Mouse (Mus musculus): Measurements from ENCODE around the gene Rgl1.
A peak's percentile ranks its signal among the peaks of the same experiment; 100 is the strongest.

The Rgl1 gene

DNA sequence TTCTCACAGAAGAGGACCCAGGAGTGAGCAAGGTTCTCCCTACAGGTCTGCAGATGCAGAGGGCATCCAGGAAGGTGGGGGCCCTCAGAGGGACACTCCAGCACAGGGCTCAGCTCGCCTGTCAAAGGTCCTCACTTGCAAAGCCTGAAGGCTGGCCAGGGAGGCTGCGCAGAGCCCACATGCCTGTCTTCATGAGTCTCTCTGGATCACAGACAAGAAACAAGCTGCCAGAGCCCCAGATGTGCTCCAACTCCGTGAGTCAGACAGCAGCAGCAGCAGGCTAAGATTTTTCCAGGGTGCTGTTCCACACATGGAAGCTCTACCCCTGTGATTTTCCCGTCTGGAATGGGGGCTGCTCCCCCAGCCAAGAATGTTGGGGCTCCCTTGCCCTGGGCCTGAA lies 251.9 kb downstream of the Rgl1 start:
- DNase-seq (ENCODE audit: low read depth, low spot score) = no peak

DNA sequence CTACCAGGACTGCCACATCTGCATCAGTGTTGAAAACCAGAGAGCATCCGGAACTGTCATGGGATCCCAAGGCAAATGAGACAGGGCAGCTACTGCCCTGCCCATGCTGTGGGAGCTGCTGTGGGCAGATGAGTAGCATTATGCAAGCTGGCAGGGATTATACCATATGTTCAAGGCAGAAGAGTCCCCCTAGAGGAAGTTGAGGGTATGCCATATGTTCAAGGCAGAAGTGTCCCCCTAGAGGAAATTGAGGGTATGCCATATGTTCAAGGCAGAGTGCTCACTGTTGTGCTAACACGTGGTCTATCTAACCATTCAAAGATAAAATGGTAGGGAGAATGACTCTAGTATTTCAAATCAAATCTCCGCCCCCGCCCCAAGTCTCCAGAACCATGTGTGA lies 254.9 kb downstream of the Rgl1 start:
- peak; percentile 89 for DNase-seq (ENCODE audit: low read depth, low spot score)

DNA sequence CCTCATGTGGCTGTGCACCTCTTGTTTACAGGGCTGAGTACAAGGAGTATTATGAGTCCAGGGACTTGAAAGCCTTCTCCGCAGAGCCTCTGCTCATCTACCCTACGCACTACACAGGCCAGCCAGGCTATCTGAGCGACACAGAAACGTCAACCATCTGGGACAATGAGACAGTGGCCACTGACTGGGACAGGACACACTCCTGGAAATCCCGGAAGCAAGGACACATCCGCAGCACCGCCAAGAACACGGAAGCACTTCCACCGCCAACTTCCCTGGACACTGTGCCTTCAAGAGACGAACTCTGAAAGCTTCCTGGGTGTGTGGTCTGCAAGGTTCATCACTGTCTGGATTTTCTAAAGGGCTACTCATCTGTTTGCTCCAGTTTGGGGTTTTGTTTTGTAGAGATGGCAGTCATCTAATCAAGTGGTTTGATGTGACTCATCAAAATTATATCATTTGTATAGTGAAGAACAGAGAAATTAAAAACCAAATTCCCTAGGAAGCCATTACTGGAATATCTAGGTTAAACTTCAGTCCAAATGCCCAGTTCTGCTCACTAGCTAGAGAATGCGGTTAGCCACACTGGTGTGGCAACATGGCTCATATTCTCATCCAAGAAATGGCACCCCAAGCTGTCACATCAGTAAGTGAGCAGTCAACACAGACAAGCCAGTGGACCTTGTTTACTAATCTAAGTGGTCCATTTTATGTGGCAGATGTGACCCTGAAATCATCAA lies 257.5 kb downstream of the Rgl1 start:
- no peak for DNase-seq (ENCODE audit: low read depth, low spot score)

DNA sequence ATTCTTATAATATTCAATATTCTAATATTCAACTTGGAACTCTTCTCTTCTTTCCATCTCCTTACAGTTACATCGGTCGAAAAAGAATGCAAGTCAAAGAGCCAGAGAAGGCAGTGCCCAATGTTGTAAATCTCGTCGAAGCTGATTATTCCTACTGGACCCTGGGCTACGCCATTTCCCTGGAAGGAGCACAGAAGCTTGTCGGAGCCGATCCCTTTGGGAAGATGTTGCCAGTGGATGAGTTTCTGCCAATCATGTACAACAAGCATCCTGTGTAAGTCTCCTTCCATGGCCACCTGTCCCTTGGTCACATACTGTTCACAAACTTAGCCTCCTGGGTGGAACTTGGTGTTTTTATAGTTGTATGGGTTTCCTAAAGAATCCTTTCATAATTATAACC lies 259.4 kb downstream of the Rgl1 start:
- DNase-seq (ENCODE audit: low read depth, low spot score) = no peak

DNA sequence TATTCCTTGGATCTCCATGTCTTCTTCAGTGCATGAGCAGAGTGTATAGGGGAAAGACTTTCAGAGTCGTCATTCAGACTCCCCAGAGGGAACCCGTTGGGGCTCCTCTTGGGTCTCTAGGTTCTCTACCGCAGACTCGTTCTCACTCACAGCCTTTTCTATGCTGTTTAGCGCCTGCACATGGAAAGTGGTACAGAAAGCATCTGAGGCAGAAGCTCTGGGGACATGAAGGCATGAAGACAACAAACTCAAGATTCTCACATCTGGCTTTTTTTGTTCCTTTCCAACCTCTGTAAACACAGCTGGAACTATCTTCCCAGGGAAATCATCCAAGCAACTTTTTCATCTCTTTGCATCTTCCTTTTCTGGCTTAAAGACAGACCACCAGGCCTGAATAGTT lies 260.0 kb downstream of the Rgl1 start:
- no peak for DNase-seq (ENCODE audit: low read depth, low spot score)

DNA sequence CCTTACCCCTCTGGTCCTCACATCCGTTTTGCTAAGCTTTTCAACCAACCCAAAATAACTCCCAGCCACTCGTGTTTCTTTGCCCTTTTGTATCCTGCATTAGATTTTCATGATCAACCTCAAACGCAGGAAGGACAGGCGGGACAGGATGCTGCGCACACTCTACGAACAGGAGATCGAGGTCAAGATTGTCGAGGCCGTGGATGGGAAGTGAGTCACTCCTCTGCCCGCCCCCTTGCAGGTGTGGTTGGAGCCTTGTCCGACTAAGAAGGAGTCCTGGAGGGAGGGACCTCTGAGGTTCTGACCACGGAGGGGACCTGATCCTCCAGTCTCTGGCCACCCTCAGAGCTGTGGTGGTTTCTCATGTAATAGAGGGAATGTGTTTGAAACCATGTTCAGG lies 266.3 kb downstream of the Rgl1 start:
- DNase-seq (ENCODE audit: low read depth, low spot score) = no peak

DNA sequence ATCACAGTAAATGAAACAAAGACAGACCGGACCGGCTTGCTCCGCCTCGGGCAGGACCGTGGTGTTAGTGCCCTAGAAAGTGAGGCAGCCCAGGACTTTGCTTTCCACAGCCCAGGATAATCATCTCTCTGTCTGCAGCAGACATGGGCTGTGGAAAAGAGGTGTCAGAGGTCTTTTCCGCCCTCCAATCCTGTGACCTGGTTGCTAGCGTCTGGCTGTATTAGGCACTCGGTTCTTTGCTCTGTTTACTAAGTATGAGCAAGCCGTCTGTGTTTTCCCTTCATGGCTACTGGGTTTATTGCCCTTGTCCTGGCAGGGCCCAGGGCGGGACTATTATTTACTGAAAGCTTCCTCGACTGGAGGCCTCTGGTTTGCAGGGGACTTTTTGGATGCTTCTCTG lies 268.6 kb downstream of the Rgl1 start:
- DNase-seq (ENCODE audit: low read depth, low spot score) = peak; percentile 47

DNA sequence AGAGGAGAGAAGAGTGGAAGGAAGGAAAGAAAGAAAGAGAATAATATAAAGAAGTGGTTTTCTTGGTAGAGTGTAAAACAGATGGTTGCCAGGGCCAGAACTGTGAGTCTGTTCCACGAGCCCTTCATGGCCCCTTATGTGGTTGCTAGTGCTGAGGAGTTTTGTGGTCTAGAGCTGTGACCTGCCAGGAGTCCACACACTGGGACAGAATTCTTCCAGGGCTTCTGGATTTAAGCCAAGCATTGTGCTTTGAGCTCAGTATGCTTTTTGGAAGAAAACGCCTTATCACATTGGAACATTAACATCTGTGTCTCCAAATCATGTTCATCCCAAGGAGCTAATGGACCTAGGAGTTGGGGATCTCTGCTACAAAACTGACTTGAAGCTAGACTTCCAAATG lies 269.3 kb downstream of the Rgl1 start:
- no peak for DNase-seq (ENCODE audit: low read depth, low spot score)

DNA sequence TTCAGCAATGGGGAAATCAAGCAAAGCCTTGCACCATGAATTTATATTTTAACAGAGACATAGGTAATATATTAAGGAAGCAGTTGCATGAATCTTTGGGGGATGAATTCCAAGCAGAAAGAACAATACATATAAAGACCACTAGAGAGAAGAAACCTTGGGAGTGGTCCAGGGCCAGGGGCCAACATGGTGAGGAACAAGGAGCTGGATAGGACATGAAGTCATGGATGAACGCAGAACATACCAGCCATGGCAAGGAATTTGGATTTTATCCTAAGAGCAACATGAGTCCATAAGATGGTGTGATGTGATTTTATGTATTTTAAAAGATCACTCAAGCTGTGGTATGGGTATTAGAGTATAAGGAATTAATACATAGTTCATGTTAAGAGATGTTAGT lies 273.9 kb downstream of the Rgl1 start:
- no peak for DNase-seq (ENCODE audit: low read depth, low spot score)

DNA sequence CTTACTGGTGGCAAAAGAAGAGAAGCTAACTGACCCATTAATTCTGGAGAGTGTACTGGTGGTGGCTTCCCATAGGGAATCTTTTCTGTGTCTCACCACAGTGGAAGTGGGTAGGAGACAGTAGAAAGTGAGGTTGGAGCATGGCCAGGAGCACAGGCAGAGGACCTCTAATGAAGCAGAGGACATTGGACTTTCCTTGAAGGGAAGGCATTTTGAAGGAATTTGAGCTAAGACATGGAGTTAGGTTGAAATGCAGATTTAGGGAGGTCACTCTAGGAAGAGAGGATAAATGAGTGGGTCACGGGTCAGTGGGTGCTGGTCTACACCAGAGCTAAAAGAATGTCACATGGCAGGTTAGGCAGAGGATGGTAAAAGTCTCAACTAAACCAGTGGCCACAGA lies 275.3 kb downstream of the Rgl1 start:
- DNase-seq (ENCODE audit: low read depth, low spot score) = no peak

DNA sequence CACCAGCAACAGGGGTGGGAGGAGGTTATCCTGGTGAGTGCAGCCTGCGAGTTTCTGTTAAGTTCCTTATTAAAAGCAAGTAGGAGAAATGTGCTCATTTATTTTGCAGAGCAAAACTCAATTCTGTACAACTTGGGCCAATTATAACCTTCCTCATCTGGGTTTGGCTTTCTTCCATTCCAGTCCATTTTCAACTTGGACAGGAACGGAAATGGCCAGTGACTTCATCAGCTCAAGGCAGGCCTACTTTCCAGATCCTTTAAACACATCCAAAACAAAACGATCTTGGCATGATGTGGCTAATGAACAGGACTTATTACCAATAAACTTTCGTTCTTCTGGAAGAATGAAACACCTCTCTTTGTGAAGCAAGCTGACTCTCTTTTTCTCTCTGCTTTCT lies 290.0 kb downstream of the Rgl1 start:
- DNase-seq (ENCODE audit: low read depth, low spot score) = no peak

DNA sequence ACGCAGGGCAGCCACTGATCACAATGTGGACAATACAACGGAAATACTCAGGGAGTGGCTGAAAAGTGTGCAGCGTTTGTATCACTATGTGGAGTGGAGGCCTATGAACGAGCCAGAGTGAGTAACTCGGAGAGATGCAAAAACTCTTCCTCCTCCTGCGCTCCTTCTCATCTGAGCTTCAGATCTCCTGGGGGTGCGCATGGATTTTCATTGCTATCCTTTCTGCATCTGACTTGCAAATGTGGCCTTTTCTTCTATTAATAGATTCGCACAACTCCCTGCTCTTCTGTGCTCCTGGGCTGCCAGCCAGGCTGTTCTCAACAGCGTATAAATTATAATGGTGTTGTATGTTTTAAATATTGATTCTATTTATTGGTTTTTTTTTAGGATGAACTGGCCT lies 297.7 kb downstream of the Rgl1 start:
- DNase-seq (ENCODE audit: low read depth, low spot score) = no peak

All from ZHBTc4 (cell line).